Mouse (Mus musculus): ENCODE measurements around the gene Bmi1. TPM values are rescaled to one million over a fixed set of nuclear protein-coding genes. Genes with fewer than 3 reads are reported as not detected.
A peak's percentile ranks its signal among the peaks of the same experiment; 100 is the strongest.

Gene Bmi1
- polyA plus RNA-seq (2014; fragmentation: Nextera tagmentation; extraction: Ambion mirVana): 25.9 and 28.0 TPM in 2 replicates

DNA sequence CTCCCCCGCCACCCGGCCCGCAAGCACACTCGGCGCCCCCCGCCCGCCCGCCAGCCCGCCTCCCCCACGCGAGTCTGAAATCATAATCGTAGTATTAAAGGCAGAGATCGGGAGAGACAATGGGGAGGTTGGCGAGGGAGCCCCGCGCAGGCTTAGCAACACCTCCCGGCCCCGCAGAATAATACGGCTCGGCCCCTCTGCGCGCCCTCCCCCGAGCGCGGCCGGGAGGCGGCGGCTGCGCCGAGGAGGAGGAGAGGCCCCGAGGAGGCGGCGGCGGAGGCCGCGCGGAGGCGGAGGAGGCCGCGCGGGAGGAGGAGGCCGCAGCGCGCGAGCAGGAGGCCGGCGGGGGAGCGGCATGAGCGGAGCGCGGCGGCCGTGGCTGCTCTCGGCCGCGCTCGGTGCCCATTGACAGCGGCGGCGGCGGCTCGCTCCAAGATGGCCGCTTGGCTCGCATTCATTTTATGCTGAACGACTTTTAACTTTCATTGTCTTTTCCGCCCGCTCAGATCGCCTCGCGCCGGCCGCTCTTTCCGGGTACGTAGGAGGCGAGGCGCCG is at the start of gene Bmi1:
Gene Bmi1, plus strand, starts transcription at position 83 of the 556 bp plus-strand sequence.
- DNase-seq (ENCODE audit: low spot score): peak; percentile 84
- H3K4me1 ChIP-seq (ENCODE audit: control insufficient read depth, insufficient read depth, low read length): peaks cover 21% of the 10 kb centered on the region
- peaks cover 19% of the 10 kb centered on the region for H3K27me3 ChIP-seq (replicated peaks; ENCODE audit: control insufficient read depth, insufficient read depth, low read length)
- H3K27ac ChIP-seq (replicated peaks; ENCODE audit: low read depth, low read length): peak within 1 kb of the TSS; percentile 92
- H3K4me2 ChIP-seq (ENCODE audit: low read depth, low read length): peak within 1 kb of the TSS; percentile 89
- peaks cover under 1% of the 10 kb centered on the region; the same call in 1 of the 2 replicates for H3K36me3 ChIP-seq (ENCODE audit: control insufficient read depth, insufficient read depth, low read length)
- H3K9ac ChIP-seq (ENCODE audit: low read depth, low read length): peak within 1 kb of the TSS; percentile 94
- H3K9me3 ChIP-seq (ENCODE audit: control insufficient read depth, low read length): no peaks in the 10 kb centered on the region
- 0% methylated on average over 14 of the region's 77 CpGs for WGBS
- H3K4me3 ChIP-seq (ENCODE audit: low read depth, low read length): peak within 1 kb of the TSS; percentile 78
- peak; percentile 75 for ATAC-seq (ENCODE audit: low read depth)

- Histone ChIP-seq H3K9me3 (ENCODE audit: control insufficient read depth, low read length) (no peaks in the 10 kb centered on the region), H3K27me3 (replicated peaks; ENCODE audit: control insufficient read depth, insufficient read depth, low read length) (no peaks in the 10 kb centered on the region), H3K27ac (replicated peaks; ENCODE audit: low read depth, low read length) (no peak overlapping the region), H3K4me3 (ENCODE audit: low read depth, low read length) (no peak overlapping the region), H3K4me1 (ENCODE audit: control insufficient read depth, insufficient read depth, low read length) (no peaks in the 10 kb centered on the region), H3K4me2 (ENCODE audit: low read depth, low read length) (no peak overlapping the region), H3K36me3 (ENCODE audit: control insufficient read depth, insufficient read depth, low read length) (no peaks in the 10 kb centered on the region), H3K9ac (ENCODE audit: low read depth, low read length) (no peak overlapping the region)
- ATAC-seq (ENCODE audit: low read depth) (no peak), DNase-seq (ENCODE audit: low spot score) (no peak)
- 76% methylated on average over 5 of the region's 5 CpGs for WGBS
Observed at GRCm38 (mm10) chr2:18630547-18630946, 46.3 kb upstream of the Bmi1 start.

GRCm38 (mm10) chr2:18635052-18635451 is 41.8 kb upstream of the Bmi1 start:
- WGBS: 75% methylated on average over 8 of the region's 8 CpGs
- Histone ChIP-seq H3K27me3 (replicated peaks; ENCODE audit: control insufficient read depth, insufficient read depth, low read length) (no peaks in the 10 kb centered on the region), H3K36me3 (ENCODE audit: control insufficient read depth, insufficient read depth, low read length) (no peaks in the 10 kb centered on the region), H3K9me3 (ENCODE audit: control insufficient read depth, low read length) (peaks cover 6% of the 10 kb centered on the region; the same call in 1 of the 2 replicates), H3K9ac (ENCODE audit: low read depth, low read length) (no peak overlapping the region), H3K4me1 (ENCODE audit: control insufficient read depth, insufficient read depth, low read length) (no peaks in the 10 kb centered on the region), H3K4me3 (ENCODE audit: low read depth, low read length) (no peak overlapping the region), H3K4me2 (ENCODE audit: low read depth, low read length) (no peak overlapping the region), H3K27ac (replicated peaks; ENCODE audit: low read depth, low read length) (no peak overlapping the region)
- no peak for ATAC-seq (ENCODE audit: low read depth)
- DNase-seq (ENCODE audit: low spot score): peak; percentile 17

DNA sequence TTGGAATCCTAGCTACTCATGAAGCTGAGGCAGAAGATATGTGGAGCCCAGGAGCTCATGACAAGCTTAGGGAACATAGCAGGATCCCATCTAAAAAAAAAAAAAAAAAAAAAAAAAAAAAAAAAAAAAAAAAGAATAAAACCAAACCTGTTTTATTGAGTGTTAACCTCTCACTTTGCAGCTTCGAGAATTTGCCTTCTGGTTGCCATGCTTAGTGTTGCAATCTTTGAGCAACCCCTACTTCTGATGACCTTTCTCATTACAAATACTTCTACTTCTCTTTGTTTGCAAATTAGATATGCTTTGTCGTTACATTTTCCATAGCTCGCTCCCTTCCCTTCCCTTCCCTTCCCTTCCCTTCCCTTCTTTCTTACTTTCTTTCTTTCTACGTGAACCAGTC is 28.3 kb upstream of the Bmi1 start:
- Histone ChIP-seq H3K27me3 (replicated peaks; ENCODE audit: control insufficient read depth, insufficient read depth, low read length) (no peaks in the 10 kb centered on the region; the same call in 1 of the 2 replicates), H3K27ac (replicated peaks; ENCODE audit: low read depth, low read length) (no peak overlapping the region), H3K4me3 (ENCODE audit: low read depth, low read length) (no peak overlapping the region), H3K9me3 (ENCODE audit: control insufficient read depth, low read length) (no peaks in the 10 kb centered on the region), H3K4me1 (ENCODE audit: control insufficient read depth, insufficient read depth, low read length) (no peaks in the 10 kb centered on the region), H3K36me3 (ENCODE audit: control insufficient read depth, insufficient read depth, low read length) (no peaks in the 10 kb centered on the region), H3K9ac (ENCODE audit: low read depth, low read length) (no peak overlapping the region), H3K4me2 (ENCODE audit: low read depth, low read length) (no peak overlapping the region)
- ATAC-seq (ENCODE audit: low read depth) (no peak), DNase-seq (ENCODE audit: low spot score) (no peak)
- WGBS: 87% methylated on average over 3 of the region's 4 CpGs

- H3K27me3 ChIP-seq (replicated peaks; ENCODE audit: control insufficient read depth, insufficient read depth, low read length): no peaks in the 10 kb centered on the region
- H3K9me3 ChIP-seq (ENCODE audit: control insufficient read depth, low read length): no peaks in the 10 kb centered on the region
- H3K9ac ChIP-seq (ENCODE audit: low read depth, low read length): no peak overlapping the region
- DNase-seq (ENCODE audit: low spot score) (no peak), ATAC-seq (ENCODE audit: low read depth) (no peak)
- H3K4me3 ChIP-seq (ENCODE audit: low read depth, low read length): no peak overlapping the region
- WGBS: 67% methylated on average over 5 of the region's 5 CpGs
- no peak overlapping the region for H3K27ac ChIP-seq (replicated peaks; ENCODE audit: low read depth, low read length)
- H3K4me1 ChIP-seq (ENCODE audit: control insufficient read depth, insufficient read depth, low read length): no peaks in the 10 kb centered on the region
- H3K4me2 ChIP-seq (ENCODE audit: low read depth, low read length): no peak overlapping the region
- no peaks in the 10 kb centered on the region for H3K36me3 ChIP-seq (ENCODE audit: control insufficient read depth, insufficient read depth, low read length)
Observed at GRCm38 (mm10) chr2:18654821-18655220, 22.0 kb upstream of the Bmi1 start.

DNA sequence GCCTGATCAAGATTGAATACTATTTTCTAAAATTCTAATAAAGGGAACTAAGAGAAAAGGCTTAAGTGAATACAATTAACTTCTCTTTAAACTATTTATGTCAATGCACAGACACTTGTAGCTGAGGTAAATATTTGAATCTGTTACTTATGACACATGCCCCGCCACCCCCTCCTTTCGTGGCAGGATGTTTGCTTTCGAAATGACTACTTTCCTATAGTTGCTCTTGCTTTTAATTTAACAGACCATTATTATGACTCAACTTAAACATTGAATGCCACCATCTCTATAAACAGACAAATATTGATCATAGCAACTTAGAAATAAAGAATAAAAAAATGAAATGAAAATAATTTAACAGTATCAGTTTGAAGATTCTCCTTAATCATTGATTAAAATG is 12.8 kb upstream of the Bmi1 start:
- H3K27ac ChIP-seq (replicated peaks; ENCODE audit: low read depth, low read length): no peak overlapping the region
- H3K4me3 ChIP-seq (ENCODE audit: low read depth, low read length): no peak overlapping the region
- no peak overlapping the region for H3K9ac ChIP-seq (ENCODE audit: low read depth, low read length)
- DNase-seq (ENCODE audit: low spot score) (no peak), ATAC-seq (ENCODE audit: low read depth) (no peak)
- no peaks in the 10 kb centered on the region for H3K27me3 ChIP-seq (replicated peaks; ENCODE audit: control insufficient read depth, insufficient read depth, low read length)
- no peak overlapping the region for H3K4me2 ChIP-seq (ENCODE audit: low read depth, low read length)
- no peaks in the 10 kb centered on the region for H3K9me3 ChIP-seq (ENCODE audit: control insufficient read depth, low read length)
- no peaks in the 10 kb centered on the region for H3K36me3 ChIP-seq (ENCODE audit: control insufficient read depth, insufficient read depth, low read length)
- no peaks in the 10 kb centered on the region for H3K4me1 ChIP-seq (ENCODE audit: control insufficient read depth, insufficient read depth, low read length)
- 90% methylated on average over 3 of the region's 3 CpGs for WGBS

GRCm38 (mm10) chr2:18671041-18671440 is 5.8 kb upstream of the Bmi1 start:
- Histone ChIP-seq H3K4me2 (ENCODE audit: low read depth, low read length) (peak overlapping the region; percentile 15; the same call in 1 of the 2 replicates), H3K9me3 (ENCODE audit: control insufficient read depth, low read length) (no peaks in the 10 kb centered on the region), H3K27me3 (replicated peaks; ENCODE audit: control insufficient read depth, insufficient read depth, low read length) (peaks cover 5% of the 10 kb centered on the region; the same call in 1 of the 2 replicates), H3K36me3 (ENCODE audit: control insufficient read depth, insufficient read depth, low read length) (no peaks in the 10 kb centered on the region), H3K9ac (ENCODE audit: low read depth, low read length) (no peak overlapping the region), H3K4me1 (ENCODE audit: control insufficient read depth, insufficient read depth, low read length) (peaks cover 5% of the 10 kb centered on the region; the same call in 1 of the 2 replicates), H3K27ac (replicated peaks; ENCODE audit: low read depth, low read length) (no peak overlapping the region), H3K4me3 (ENCODE audit: low read depth, low read length) (no peak overlapping the region)
- WGBS: 33% methylated on average over 6 of the region's 6 CpGs
- DNase-seq (ENCODE audit: low spot score) (peak; percentile 62), ATAC-seq (ENCODE audit: low read depth) (no peak)

DNA sequence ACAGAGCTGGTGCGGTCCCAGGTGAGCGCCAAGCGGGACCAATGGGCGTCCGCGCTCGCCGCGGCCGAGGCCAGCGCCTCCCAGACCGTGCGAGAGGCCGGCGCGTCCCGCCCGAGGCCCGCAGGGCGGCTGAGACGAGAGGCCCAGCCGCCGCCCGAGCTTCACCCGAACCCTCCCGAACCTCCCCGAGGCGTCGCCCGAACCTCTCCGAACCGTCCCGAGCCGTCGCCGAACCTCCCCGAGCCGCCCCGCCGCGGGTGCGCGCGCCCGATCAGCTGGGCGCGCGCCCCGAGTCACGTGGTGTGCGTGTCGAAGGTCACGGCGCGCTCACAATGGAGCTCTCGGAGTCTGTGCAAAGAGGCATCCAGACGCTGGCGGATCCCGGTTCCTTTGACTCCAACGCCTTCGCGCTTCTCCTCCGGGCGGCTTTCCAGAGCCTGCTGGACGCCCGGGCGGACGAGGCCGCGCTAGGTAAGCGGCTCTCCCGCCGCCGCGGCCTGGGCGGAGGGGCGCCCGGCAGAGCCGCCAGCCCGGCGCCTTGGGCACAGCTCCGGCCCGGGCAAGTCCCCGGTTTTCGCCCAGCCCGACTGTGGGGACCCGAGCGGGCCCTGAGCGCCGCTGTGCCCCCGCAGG is 4.6 kb upstream of the Bmi1 start, which contains the start of gene Commd3:
Gene Commd3, plus strand, starts transcription at position 252 of the 633 bp plus-strand sequence.
- Histone ChIP-seq H3K9ac (ENCODE audit: low read depth, low read length) (peak within 1 kb of the TSS; percentile 98), H3K27ac (replicated peaks; ENCODE audit: low read depth, low read length) (peak within 1 kb of the TSS; percentile 96), H3K4me2 (ENCODE audit: low read depth, low read length) (peak within 1 kb of the TSS; percentile 82), H3K36me3 (ENCODE audit: control insufficient read depth, insufficient read depth, low read length) (no peaks in the 10 kb centered on the region), H3K4me1 (ENCODE audit: control insufficient read depth, insufficient read depth, low read length) (peaks cover 5% of the 10 kb centered on the region; the same call in 1 of the 2 replicates), H3K27me3 (replicated peaks; ENCODE audit: control insufficient read depth, insufficient read depth, low read length) (peaks cover 5% of the 10 kb centered on the region; the same call in 1 of the 2 replicates), H3K4me3 (ENCODE audit: low read depth, low read length) (peak within 1 kb of the TSS; percentile 85), H3K9me3 (ENCODE audit: control insufficient read depth, low read length) (no peaks in the 10 kb centered on the region)
- WGBS: 0% methylated on average over 24 of the region's 91 CpGs
- ATAC-seq (ENCODE audit: low read depth) (peak; percentile 91), DNase-seq (ENCODE audit: low spot score) (peak; percentile 94)
